8 mouse cellular contexts compared by ENCODE assay signal in genomic region chr11:116642681-116643578, GRCm38 (mm10). TPM values are rescaled to one million over a fixed set of nuclear protein-coding genes. Genes with fewer than 3 reads are reported as not detected.
DNase-seq lines count a peak whose midpoint lies in the region.

No protein-coding gene starts in this region.

- peak; percentile 93 for DNase-seq in adrenal gland, adult 18-20 months (ENCODE audit: low spot score in 2 of 2)
- DNase-seq in embryo, embryonic 10 days (ENCODE audit: low spot score): peak; percentile 89
- DNase-seq in gastrocnemius, postnatal 10 days: peak; percentile 94
- DNase-seq in induced T-regulatory cell, adult 2 months (ENCODE audit: low read depth): peak; percentile 91
- DNase-seq in left cerebral cortex, adult 8-10 months (ENCODE audit: low spot score in 2 of 2): peak; percentile 64 to 92
- DNase-seq in mesoderm, embryonic 11.5 days (ENCODE audit: low read depth, low spot score): peak; percentile 91
- peak; percentile 88 for DNase-seq in right cerebral cortex, postnatal 14 days
- peak; percentile 93 for DNase-seq in urinary bladder, postnatal 25 days (ENCODE audit: low spot score)

RNA-seq across cellular contexts. Expression of gene Prcd, which starts 10.4 kb away (rescaled TPM):
- total RNA-seq in adrenal gland, adult 18-20 months (2021): 10 to 100 TPM; 12.5 to 13.2 TPM
- total RNA-seq in gastrocnemius, postnatal 10 days (2021): under 1 TPM in 1 of 2 experiments, not detected in 1; 0.81 TPM
- total RNA-seq in left cerebral cortex, adult 8-10 months (2022): 1 to 10 TPM; 5.0 to 7.0 (median 5.5) TPM

RNA-seq across cellular contexts. Expression of gene Cygb, which starts 11.2 kb away (rescaled TPM):
- 10 to 100 TPM; 26.0 to 42.7 TPM for total RNA-seq in adrenal gland, adult 18-20 months (2021)
- 10 to 100 TPM; 26.6 to 30.3 TPM for total RNA-seq in gastrocnemius, postnatal 10 days (2021)
- 10 to 100 TPM; 55.8 to 62.7 (median 58.2) TPM for total RNA-seq in left cerebral cortex, adult 8-10 months (2022)

RNA-seq across cellular contexts. Expression of gene Rhbdf2, which starts 16.1 kb away (rescaled TPM):
- total RNA-seq in adrenal gland, adult 18-20 months (2021): 10 to 100 TPM; 12.1 to 17.6 TPM
- 1 to 10 TPM; 5.2 to 8.4 TPM for total RNA-seq in gastrocnemius, postnatal 10 days (2021)
- 1 to 10 TPM; 1.1 to 1.6 (median 1.3) TPM for total RNA-seq in left cerebral cortex, adult 8-10 months (2022)

RNA-seq across cellular contexts. Expression of gene Aanat, which starts 56.7 kb away (rescaled TPM):
- not detected for total RNA-seq in adrenal gland, adult 18-20 months (2021)
- total RNA-seq in gastrocnemius, postnatal 10 days (2021): not detected
- 1 to 10 TPM in 1 of 4 experiments, under 1 TPM in 3; 0.57 to 3.2 (median 0.84) TPM for total RNA-seq in left cerebral cortex, adult 8-10 months (2022)

Comparison
In these comparisons a context has a peak if more than half of its experiments do, and no peak if none do; other contexts are left out.
1. Peak in every context shown above with its lines: DNase-seq.